Mouse (Mus musculus) G1E (cell line): ENCODE measurements at regions not wholly inside any gene's neighbourhood (a gene's known extent, or its start where the extent isn't known, plus 50 kb on each side); places are given as distances from the start of the nearest gene placed in this dataset.
A peak's percentile ranks its signal among the peaks of the same experiment; 100 is the strongest.
"Not testable (repeated sequence)": the region's sequence is repeated elsewhere in the genome, so short reads cannot be mapped to it uniquely, and the experiment has no call there.

Experiments
- ATAC-seq: 2 replicates; pipeline ENCODE4 v1.8.0; 2016; ENCODE audit warnings: mild to moderate bottlenecking; ENCODE audit not compliant: insufficient number of reproducible peaks, poor library complexity, low FRiP score, severe bottlenecking; ENCODE audit errors: extremely low read depth
- DNase-seq: peaks from one replicate; pipeline ENCODE4 v3.0.0; 2012; ENCODE audit warnings: low spot score
- H3K27me3 ChIP-seq: 2 replicates; pipeline ENCODE4 v1.6.1; 2012; ENCODE audit warnings: mild to moderate bottlenecking, low read length, inconsistent platforms; ENCODE audit not compliant: insufficient read depth
- H3K36me3 ChIP-seq: replicated peaks from 2 replicates; pipeline ENCODE3; 2012; ENCODE audit warnings: mild to moderate bottlenecking, inconsistent platforms
- H3K4me1 ChIP-seq: 2 replicates; pipeline ENCODE4 v1.6.1; 2012; ENCODE audit warnings: low read depth, low read length, inconsistent platforms, mixed read lengths; ENCODE audit not compliant: insufficient read depth
- H3K4me3 ChIP-seq: 2 replicates; pipeline ENCODE4 v1.5.1; 2012; ENCODE audit warnings: low read depth, mild to moderate bottlenecking, inconsistent platforms, low read length, moderate library complexity, mixed read lengths
- H3K9me3 ChIP-seq: replicated peaks from 2 replicates; pipeline ENCODE4 v1.6.1; 2012; ENCODE audit warnings: inconsistent platforms
- CTCF ChIP-seq: IDR thresholded peaks from 2 replicates; pipeline ENCODE4 v1.5.1; 2012; ENCODE audit warnings: low read depth, low read length, inconsistent platforms, mixed read lengths
- GATA1 ChIP-seq: IDR thresholded peaks from 2 replicates; pipeline ENCODE4 v1.6.1; 2012; ENCODE audit warnings: borderline replicate concordance, low read length, inconsistent platforms, mixed read lengths
- GATA2 ChIP-seq: IDR thresholded peaks from 2 replicates; pipeline ENCODE4 v1.6.1; 2012; ENCODE audit warnings: low read depth, low read length, inconsistent platforms, borderline replicate concordance
- POLR2AphosphoS5 ChIP-seq: IDR thresholded peaks from 2 replicates; pipeline ENCODE4 v1.6.1; 2012; ENCODE audit warnings: low read depth, low read length, inconsistent platforms; ENCODE audit not compliant: insufficient replicate concordance
- TAL1 ChIP-seq: conservative IDR thresholded peaks from 2 replicates; pipeline ENCODE4 v1.6.1; 2012; ENCODE audit warnings: low read depth, low read length, inconsistent platforms, mixed read lengths

GRCm38 (mm10) chr12:3124036-3124435 is 185.7 kb downstream of the Rab10 start:
- Histone ChIP-seq H3K27me3 (no peaks in the 10 kb centered on the region), H3K9me3 (no peaks in the 10 kb centered on the region), H3K36me3 (no peaks in the 10 kb centered on the region), H3K4me1 (no peaks in the 10 kb centered on the region), H3K4me3 (no peak overlapping the region)
- TF ChIP-seq GATA1 (no peak), CTCF (no peak), POLR2AphosphoS5 (no peak), TAL1 (no peak), GATA2 (no peak)
- DNase-seq (no peak), ATAC-seq (no peak)

- H3K27me3 ChIP-seq, H3K36me3 ChIP-seq, ATAC-seq, DNase-seq, H3K9me3 ChIP-seq, H3K4me1 ChIP-seq, H3K4me3 ChIP-seq: not testable (repeated sequence)
Observed at GRCm38 (mm10) chr12:3110589-3110988, 199.2 kb downstream of the Rab10 start.

- not testable (repeated sequence) for H3K4me3 ChIP-seq, DNase-seq, H3K9me3 ChIP-seq, H3K36me3 ChIP-seq, ATAC-seq, H3K4me1 ChIP-seq, H3K27me3 ChIP-seq
Observed at GRCm38 (mm10) chr12:3109671-3110070, 200.1 kb downstream of the Rab10 start.

- H3K4me1 ChIP-seq, H3K4me3 ChIP-seq, ATAC-seq, H3K27me3 ChIP-seq, H3K9me3 ChIP-seq, DNase-seq, H3K36me3 ChIP-seq: not testable (repeated sequence)
Observed at GRCm38 (mm10) chr12:3101963-3102362, 207.8 kb downstream of the Rab10 start.

- H3K9me3 ChIP-seq, H3K4me3 ChIP-seq, DNase-seq, H3K27me3 ChIP-seq, H3K36me3 ChIP-seq, H3K4me1 ChIP-seq: not testable (repeated sequence)
- peak; percentile 82 for ATAC-seq
Observed at GRCm38 (mm10) chr12:3098175-3098574, 211.6 kb downstream of the Rab10 start.

GRCm38 (mm10) chr12:3094509-3094908 is 215.3 kb downstream of the Rab10 start:
- H3K36me3 ChIP-seq, result no peaks in the 10 kb centered on the region
- H3K4me1 ChIP-seq, result no peaks in the 10 kb centered on the region
- no peak overlapping the region for H3K4me3 ChIP-seq
- no peaks in the 10 kb centered on the region for H3K27me3 ChIP-seq
- DNase-seq, result no peak
- H3K9me3 ChIP-seq, result no peaks in the 10 kb centered on the region
- TF ChIP-seq GATA1, result no peak
- TF ChIP-seq GATA2, result no peak
- no peak for TF ChIP-seq POLR2AphosphoS5
- TF ChIP-seq CTCF, result no peak
- TF ChIP-seq TAL1, result no peak
- no peak for ATAC-seq

GRCm38 (mm10) chr12:3092974-3093373 is 216.8 kb downstream of the Rab10 start:
- H3K4me1 ChIP-seq, H3K9me3 ChIP-seq, H3K4me3 ChIP-seq, H3K27me3 ChIP-seq, H3K36me3 ChIP-seq, DNase-seq, ATAC-seq: not testable (repeated sequence)

- ATAC-seq, DNase-seq, H3K4me3 ChIP-seq, H3K4me1 ChIP-seq, H3K27me3 ChIP-seq, H3K9me3 ChIP-seq, H3K36me3 ChIP-seq: not testable (repeated sequence)
Observed at GRCm38 (mm10) chr12:3049546-3049945, 260.2 kb downstream of the Rab10 start.

GRCm38 (mm10) chr12:3018446-3018845 is 291.3 kb downstream of the Rab10 start:
- H3K4me1 ChIP-seq, H3K36me3 ChIP-seq, H3K4me3 ChIP-seq, DNase-seq, H3K27me3 ChIP-seq, ATAC-seq: not testable (repeated sequence)
- peaks cover 32% of the 10 kb centered on the region for H3K9me3 ChIP-seq

- not testable (repeated sequence) for H3K27me3 ChIP-seq, H3K4me3 ChIP-seq, H3K36me3 ChIP-seq, DNase-seq, H3K4me1 ChIP-seq, ATAC-seq
- peaks cover 36% of the 10 kb centered on the region for H3K9me3 ChIP-seq
Observed at GRCm38 (mm10) chr12:3016777-3017176, 293.0 kb downstream of the Rab10 start.
